Mouse (Mus musculus): Measurements from ENCODE around the gene Pcyox1.

Pcyox1 gene

DNA sequence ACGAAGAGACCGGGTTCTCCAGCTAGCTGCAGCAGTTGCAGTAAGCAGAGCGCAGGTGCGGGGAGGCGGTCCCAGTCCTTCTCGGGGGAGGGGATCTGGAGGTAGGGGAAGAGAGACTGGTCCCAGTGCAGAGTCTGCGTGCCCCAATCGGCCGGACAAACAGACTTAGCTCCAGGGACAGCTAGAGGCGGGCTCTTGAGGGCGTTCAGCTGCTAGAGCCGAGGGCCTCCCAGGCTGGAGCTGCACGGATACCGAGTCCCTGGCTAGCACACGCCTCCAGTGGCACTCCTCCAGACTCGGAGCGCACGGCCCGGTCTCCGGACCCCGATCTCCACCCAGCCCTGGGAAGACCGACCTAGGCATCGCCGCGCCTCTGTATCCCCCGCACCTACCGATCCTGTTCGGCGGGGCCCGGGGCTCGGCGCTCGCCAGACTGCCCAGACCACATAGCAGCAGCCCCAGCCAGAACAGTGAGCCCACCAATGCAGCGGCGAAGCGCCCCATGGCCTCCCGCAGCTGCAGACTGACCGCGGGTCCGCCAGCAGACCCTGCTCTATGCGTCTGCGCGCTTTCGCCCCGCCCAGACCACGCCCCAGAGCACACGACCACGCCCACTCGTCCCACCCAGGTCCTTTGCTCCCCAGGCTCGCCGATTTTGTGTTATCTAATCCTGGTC lies at the start of gene Pcyox1:
Gene Pcyox1, minus strand, starts transcription at position 574 of the 676 bp plus-strand sequence.
- in situ Hi-C loops (cut with MboI) = no loop called here

DNA sequence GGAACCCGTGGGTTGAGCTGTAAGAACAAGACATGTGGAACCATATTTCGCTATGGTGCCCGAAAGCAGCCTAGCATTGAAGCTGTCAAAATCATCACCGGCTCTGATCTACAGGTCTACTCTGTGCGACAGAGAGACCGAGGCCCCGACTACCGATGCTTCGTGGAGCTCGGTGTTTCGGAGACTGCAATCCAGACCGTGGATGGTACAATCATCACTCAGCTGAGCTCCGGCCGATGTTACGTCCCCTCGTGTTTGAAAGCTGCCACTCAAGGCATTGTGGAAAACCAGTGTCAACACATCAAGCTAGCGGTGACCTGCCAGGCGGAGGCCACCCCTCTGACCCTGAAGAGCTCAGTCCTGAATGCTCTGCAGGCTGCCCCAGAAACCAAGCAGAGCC lies 48.6 kb upstream of the Pcyox1 start:
- in situ Hi-C loops (cut with MboI) = loop anchor here (25.0 kb wide), 1 partner anchor 242 kb away; the partner anchor contains the start of gene Snrnp27

DNA sequence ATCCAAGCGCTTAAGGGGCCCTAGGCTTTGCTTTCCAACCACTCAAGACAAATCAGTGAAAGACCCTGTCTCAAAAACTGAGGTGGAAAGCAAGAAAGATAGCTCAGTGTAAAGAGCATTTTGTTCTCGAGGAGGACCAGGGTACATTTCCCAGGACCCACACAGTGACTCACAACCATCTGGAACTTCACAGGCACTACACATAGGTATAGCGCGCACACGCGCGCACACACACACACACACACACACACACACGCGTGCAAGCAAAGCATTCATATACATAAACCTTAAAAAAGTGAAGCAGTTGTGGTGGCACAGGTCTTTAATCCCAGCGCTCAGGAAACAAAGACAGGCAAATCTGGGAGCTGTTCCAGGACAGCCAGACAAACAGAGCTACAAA lies 44.6 kb upstream of the Pcyox1 start:
- in situ Hi-C loops (cut with MboI) = loop anchor here (25.0 kb wide), 1 partner anchor 246 kb away; the partner anchor contains the start of gene Snrnp27

DNA sequence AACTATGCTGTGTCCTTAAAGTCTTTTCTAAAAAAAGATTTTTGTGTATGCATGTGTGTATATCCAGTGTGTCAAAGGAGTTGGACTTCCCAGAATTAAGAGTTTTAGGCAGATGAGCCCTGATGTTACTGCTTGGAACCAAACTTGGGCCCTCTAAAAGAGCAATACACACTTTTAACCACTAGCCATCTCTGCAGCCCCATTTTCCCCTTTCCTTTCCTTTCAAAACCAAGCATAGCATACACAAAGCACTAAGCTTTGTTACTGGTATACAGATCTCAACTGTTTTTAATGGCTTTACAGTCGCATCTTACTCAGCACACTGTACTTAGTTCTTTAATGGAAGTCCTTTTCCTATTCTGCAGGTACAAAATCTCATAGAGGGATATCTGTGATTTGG lies 42.6 kb upstream of the Pcyox1 start:
- in situ Hi-C loops (cut with MboI) = loop anchor here (25.0 kb wide), 1 partner anchor 248 kb away; the partner anchor contains the start of gene Snrnp27

DNA sequence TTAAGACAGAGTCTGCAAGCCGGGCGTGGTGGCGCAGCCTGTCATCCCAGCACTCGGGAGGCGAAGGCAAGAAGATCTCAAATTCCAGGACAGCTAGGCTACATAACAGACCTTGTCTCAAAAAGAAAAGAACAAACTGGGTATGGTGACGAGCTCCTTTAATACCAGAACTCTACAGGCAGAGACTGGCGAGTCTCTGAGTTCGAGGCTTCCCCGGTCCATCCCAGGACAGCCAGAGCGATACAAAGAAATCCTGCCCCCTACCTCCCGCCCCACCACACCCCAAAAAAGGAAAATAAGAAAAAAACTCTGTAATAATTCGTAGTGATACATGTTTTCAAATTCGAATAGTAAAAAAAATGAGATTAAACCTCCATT lies 42.2 kb upstream of the Pcyox1 start:
- in situ Hi-C loops (cut with MboI) = loop anchor here (25.0 kb wide), 1 partner anchor 248 kb away; the partner anchor contains the start of gene Snrnp27

DNA sequence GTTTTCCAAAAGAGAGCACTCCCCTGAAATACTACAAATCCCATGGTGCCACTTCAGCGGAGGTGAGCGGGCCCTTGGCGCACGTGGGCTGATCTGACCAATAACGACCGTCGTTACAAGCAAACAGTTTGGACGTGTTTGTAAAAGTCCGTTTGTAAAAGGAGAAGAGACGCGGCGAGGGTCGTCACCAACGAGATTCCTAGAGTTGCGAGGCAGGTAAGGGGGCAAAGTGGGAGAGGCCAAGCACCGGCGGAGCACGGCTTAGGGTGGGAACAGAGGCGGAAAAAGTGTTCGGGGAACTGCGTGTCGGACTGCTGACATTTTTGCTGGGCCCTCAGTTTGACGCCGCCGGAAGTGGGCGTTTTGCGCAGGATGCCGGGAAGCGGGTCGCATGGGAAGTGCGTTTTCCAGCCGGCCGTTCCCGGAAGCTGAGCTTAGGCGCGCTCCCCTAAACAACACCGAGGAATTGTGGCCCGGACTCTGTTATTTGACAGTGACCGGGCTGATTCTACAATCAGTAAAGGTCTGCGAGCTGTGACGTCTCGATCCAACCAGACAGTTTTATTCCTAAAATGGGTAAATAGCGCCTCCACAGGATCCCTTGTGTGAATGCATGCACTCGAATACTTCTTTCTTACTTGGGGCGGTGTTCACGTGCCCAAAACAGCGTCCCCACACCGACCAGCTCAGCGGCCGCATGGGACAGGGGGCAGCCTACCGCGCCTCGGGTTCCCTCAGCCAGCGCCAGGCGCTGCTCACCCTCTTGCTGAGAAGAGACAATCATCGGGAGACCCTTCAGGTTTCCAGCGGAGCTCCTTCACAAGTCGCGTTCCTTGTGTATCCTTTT lies 41.5 kb upstream of the Pcyox1 start, which contains the start of gene C87436:
Gene C87436, plus strand, starts transcription at position 103 of the 847 bp plus-strand sequence.
- in situ Hi-C loops (cut with MboI) = loop anchor here (25.0 kb wide), 1 partner anchor 249 kb away; the partner anchor contains the start of gene Snrnp27

DNA sequence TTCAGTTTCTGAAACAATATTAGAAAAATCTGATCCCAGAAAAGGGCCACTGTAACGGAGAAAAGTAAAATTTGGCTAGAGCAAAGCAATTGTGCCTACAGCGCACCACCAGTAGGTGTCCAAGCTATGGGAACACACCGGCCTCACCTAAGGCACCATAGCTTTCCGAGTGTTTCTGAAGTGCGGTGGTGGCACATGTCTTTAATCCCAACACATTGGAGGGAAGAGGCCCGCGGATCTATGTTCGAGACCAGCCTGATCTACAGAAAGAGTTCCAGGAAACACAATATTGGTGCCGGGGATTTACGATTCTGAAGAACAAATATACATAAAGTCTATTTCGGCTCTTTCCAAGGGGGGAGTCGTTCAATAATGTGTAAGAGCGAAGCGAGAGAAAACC lies 40.8 kb upstream of the Pcyox1 start:
- in situ Hi-C loops (cut with MboI) = loop anchor here (25.0 kb wide), 1 partner anchor 250 kb away; the partner anchor contains the start of gene Snrnp27

DNA sequence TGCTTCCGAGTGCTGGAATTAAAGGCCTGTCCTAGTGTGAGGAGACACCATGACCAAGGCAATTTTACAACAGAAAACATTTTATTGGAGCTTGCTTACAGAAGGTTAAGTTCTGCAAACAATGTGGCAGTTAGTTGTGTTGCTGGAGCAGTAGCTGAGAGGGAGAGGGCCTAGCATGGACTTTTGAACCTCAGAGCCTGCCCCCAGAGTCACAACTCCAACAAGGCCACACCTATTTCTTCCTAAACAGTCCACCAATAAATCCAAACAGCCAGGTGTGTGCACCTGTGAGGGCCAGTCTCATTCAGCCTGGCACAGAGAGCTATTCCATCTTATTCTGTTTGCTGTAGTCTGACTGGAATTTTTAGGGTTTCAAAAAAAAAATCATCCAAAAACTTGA lies 36.7 kb upstream of the Pcyox1 start:
- in situ Hi-C loops (cut with MboI) = loop anchor here (25.0 kb wide), 1 partner anchor 254 kb away; the partner anchor contains the start of gene Snrnp27

DNA sequence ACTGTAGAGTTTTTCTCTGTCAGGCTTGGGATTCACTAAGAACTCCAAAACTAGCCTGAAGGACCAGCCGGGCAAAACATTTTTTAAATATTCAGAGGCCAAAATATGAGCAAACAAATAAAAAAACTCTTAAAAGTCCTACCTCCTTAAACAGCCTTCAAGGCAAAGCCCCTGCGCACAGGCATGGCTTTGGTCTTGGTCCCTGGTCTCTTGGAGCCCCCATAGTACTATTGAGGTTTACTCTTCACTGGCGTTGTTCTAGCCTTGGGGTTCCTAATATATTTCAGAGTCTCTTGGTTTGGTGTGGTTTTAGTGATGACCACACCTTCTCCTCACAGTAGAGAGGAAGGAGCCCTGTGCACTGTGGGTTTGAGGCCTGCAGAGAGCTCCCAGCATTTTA lies 34.6 kb upstream of the Pcyox1 start:
- in situ Hi-C loops (cut with MboI) = loop anchor here (25.0 kb wide), 1 partner anchor 256 kb away; the partner anchor contains the start of gene Snrnp27

DNA sequence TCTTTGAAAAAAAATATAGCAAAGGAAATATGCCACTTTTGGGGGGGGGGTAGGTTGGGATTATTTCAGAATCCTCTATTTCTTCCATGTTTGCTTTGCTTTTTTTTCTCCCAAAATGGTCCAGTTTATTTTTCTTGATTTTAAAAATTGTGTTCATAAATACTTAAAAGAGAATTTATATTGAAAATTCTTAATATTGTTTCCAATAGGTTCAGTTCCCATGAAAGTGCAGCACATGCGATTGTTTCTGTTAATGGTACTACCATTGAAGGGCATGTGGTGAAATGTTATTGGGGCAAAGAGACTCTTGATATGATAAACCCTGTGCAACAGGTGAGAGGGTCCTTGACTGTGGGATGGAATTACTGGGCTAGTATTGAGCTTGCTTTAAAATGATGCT lies 29.4 kb upstream of the Pcyox1 start, which contains the start of gene Gm44790:
Gene Gm44790, plus strand, starts transcription at position 301 of the 400 bp plus-strand sequence.
- in situ Hi-C loops (cut with MboI) = loop anchor here (25.0 kb wide), 1 partner anchor 261 kb away; the partner anchor contains the start of gene Snrnp27

DNA sequence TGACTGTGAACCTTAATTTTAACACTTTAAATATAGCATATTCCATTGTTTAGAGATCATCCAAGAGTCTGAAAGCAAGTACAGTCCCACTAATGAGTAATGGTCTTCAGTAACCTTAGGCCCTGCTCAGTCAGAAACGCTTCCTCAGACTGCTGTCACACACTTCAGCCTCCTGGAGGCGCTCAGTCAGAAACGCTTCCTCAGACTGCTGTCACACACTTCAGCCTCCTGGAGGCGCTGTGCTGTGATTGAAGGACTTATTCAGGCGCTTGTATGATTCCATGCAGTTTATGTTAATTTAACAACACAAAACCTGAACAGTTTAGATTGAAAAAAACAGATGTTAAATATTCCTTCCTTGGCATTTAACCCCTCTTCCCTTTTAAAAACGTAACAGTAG lies 23.5 kb upstream of the Pcyox1 start:
- in situ Hi-C loops (cut with MboI) = no loop called here

DNA sequence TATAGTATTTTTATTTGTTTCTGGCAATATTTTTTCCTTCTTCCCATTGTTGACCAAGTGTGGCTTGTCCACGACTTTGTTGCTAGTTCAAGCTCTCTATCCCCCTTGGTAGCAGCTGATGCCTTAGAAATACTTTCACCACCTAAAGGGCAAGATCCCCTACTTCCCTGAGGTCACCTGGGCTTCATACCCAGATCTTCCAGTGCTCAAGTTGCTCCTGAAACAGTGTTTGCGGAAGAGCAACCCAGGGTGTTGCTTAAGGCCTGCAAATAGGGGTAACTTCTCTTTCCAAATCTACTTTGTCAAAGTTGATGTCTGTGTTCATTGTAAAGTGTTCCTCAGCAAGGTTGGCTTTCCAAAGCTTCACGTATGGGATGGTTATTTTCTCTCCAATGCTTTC lies 22.3 kb upstream of the Pcyox1 start:
- in situ Hi-C loops (cut with MboI) = no loop called here

DNA sequence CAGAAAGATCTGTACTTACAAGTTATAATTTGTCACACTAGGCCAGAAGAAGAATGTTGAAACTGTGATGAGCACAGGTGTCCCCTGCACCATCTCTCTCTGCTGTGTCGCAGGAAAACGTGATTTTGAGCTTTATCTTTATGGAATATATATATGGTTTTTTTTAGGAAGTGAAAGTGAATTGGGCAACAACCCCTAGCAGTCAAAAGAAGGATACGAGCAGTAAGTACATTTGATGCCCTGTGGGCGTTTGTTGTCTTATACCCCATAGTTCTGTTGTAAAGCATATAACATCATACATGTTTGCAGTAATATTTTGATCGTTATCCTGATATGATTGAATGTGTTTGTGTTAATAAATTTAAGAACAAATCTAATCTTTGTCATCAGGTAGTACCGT lies 21.8 kb upstream of the Pcyox1 start:
- in situ Hi-C loops (cut with MboI) = no loop called here

DNA sequence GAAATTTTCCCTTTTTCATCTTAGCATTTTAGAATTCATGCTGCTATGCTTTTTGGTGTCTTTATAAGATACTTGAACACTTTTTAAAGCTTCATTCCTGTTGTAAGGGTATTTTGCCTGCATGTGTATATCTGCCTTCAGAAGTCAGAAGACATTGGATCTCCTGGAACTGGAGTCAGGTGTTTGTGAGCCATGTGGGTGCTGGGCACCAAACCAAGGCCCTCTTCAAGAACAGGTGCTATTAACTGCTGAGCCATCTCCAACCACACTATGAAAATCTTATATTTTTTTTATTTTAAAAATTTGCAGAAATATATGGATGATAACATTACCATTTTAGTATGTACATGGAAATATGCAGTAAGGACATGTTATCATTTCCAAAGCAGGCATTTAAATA lies 9.4 kb upstream of the Pcyox1 start:
- in situ Hi-C loops (cut with MboI) = no loop called here

DNA sequence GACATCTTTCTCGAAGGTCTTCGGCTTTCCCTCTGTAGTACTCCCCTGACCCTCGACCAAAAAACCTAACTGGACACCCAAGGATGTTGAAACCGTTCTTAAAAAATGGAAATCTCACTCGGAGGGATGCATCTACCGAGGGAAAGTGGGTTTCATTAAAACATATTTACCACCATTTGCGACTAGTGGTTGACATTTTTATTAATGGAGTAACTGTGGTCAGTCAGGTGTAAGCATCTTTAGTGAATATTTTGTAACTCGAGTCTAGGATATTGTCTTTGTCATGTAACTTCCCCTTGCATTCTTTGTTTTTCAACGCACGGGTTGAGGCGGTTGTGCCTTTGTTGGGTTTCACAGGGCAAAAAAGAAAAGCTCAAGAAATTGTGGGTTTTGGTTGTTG lies 8.0 kb upstream of the Pcyox1 start:
- in situ Hi-C loops (cut with MboI) = no loop called here

DNA sequence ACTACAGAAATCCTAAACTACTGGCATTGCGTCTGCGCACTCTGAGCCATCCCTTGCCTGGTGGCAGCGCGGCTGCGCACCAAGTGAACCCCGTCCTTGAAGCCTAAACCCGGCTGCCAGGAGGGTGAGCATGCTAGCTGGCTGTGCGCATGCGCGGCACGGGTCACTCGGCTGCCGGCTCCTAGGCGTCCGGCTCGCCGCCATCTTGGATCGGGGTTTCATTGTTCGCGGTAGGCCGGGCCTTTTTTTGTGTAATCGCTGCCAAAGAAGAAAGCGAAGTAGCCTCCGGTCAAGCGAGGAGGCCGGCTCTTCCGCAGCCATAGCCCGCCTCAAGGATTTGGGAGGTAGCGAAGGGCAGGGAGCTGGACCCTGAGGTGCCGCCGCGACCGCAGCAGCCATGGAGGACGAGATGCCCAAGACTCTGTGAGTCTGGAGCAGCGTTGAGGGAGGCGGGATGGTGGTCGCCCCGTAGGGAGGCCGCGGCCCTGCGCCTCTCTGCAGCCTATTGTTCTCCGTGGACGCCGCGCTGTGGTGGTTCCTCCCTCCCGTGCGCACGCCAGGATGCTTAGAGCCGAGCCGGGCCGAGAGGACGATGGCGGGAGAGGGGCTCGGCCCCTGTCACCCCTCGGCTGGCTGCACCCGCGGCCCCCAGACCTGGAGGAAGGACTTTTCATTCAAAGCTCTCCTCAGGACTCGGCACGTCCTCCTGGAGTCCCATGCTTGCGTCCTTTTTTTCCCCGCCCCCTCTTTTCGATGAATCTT lies 7.3 kb upstream of the Pcyox1 start, which contains the start of gene Tia1:
Gene Tia1, plus strand, starts transcription at position 120 of the 762 bp plus-strand sequence.
- in situ Hi-C loops (cut with MboI) = no loop called here

DNA sequence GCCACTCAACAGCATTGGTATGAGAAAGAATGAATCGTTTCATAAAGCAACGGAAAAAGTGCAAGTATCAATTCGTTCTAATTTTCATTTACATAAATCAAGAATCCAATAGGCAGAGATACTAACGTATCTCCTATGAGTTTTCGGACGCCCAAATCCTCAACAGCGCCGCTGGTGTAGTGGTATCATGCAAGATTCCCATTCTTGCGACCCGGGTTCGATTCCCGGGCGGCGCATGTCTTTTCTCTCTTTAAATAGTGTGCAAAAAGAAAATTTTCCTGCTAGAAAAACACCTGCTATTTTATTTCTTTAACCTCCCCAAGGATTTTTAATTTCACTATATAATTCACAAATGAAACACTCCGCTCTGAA lies 6.8 kb upstream of the Pcyox1 start:
- in situ Hi-C loops (cut with MboI) = no loop called here

DNA sequence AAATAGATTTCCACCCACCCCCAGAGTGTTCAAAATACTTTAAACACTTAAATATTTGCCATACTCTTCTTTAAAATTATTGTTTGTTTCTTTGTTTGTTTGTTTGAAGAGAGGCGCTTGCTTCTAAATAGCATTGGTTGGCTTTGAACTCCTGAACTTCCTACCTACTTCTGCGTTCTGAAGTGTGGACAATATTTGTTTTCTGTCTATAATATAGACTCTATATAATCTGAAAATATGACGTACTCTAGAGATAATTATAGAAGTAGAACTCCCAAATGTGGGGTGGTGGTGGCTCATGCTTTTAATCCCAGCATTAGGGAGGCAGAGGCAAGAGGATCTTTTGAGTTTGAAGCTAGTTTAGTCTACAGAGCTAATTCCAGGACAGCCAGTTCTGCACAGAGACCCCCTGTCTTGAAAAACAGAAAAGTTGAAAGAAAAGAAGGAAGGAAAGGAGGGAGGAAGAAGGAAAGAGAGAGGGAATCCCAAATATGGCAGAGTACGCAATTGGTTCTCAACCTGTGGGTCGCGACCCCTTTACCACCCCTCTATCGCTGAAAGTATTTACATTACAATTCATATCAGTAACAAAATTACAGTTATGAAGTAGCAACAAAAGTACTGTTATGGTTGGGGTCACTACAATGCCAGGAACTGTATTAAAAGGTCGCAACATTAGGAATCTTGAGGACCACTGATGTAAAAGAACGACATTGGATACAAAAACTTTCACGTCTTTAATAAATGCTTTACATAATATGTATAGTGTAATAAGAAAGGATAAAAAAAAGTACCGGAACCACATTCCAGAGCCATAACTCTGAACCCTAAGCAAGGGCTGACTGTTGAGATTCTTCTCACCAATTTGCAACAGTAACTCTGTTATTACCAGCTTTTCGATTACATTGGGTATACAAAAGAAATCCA lies 6.0 kb upstream of the Pcyox1 start:
- in situ Hi-C loops (cut with MboI) = no loop called here

DNA sequence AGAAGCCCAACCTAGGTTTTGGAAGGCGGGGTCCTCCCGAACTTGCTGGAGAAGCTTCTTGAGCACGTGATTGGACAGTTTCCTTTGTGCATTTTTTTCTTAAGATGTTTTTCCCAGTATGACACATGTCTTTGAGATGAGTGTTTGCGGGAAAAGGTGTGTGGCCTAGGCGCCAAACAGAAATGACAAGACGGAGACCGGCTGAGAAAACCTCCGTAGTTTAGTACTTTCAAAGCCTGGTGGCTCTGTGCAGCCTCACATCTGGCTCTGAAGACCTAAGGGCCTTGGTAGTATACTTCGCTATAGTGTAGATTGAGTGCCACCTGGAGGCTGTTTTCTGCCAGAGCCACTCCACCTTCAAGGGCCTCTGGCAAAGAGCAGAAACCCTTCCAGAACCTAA lies 4.0 kb upstream of the Pcyox1 start:
- in situ Hi-C loops (cut with MboI) = no loop called here

DNA sequence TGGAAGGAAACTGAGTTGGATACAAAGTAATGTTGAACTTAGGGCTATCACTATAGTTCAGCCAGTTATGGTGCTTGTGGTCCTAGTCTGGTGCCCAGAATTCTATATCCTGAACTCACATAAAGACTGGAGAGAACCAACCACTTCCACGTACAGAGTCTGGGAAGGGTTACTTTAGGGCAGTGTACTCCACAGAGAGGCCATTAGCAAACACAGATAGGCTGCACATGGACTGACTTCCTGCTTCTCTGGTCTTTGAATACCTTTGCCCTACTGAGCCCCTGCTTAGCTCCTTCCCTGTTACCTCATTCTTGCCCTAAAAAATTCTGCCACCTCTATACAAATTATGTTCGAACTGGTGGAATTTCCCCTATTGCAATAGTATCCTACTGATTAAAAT lies 3.0 kb upstream of the Pcyox1 start:
- in situ Hi-C loops (cut with MboI) = no loop called here

DNA sequence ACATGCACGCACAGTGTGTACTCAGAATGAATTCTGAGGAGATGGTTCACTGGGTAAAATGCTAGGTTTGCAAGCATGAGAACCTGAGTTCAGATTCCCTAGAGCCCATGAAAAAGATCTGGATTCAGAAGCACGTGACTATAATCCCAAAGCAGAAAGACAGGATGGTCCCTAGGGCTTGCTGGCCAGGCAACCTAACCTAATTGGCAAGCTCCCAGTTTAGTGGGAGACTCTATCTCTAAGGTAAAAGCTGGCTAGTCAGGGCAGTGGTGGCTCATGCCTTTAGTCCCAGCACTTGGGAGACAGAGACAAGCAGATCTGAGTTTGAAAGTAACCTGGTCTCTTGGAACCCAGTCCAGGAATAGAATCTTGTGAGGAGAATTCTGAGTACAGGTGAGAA lies 2.0 kb upstream of the Pcyox1 start:
- in situ Hi-C loops (cut with MboI) = no loop called here
